Mouse (Mus musculus) neural tube, embryonic 15.5 days (tissue): ENCODE measurements around the gene 5031439G07Rik. TPM values are rescaled to one million over a fixed set of nuclear protein-coding genes. Genes with fewer than 3 reads are reported as not detected.

Source experiments
- ATAC-seq: fragments of 200-750 bp; cut with Nextera tagmentation; 2 replicates; pipeline ENCODE4 v1.8.0; 2017; ENCODE audit warnings: mild to moderate bottlenecking, moderate TSS enrichment, moderate library complexity; ENCODE audit not compliant: low FRiP score
- H3K27ac ChIP-seq: fragments of 300-500 bp; sonication (generic); replicated peaks from 2 replicates; pipeline ENCODE4 v1.5.1; 2015; ENCODE audit warnings: mild to moderate bottlenecking, inconsistent platforms
- H3K27me3 ChIP-seq: fragments of 300-500 bp; sonication (generic); replicated peaks from 2 replicates; pipeline ENCODE4 v1.6.1; 2015; ENCODE audit warnings: inconsistent platforms
- H3K36me3 ChIP-seq: fragments of 300-500 bp; sonication (generic); 2 replicates; pipeline ENCODE4 v1.6.1; 2015; ENCODE audit warnings: inconsistent platforms
- H3K4me1 ChIP-seq: fragments of 300-500 bp; sonication (generic); 2 replicates; pipeline ENCODE4 v1.6.1; 2015; ENCODE audit warnings: inconsistent platforms
- H3K4me2 ChIP-seq: fragments of 300-500 bp; sonication (generic); 2 replicates; pipeline ENCODE4 v1.6.1; 2015; ENCODE audit warnings: inconsistent platforms, mild to moderate bottlenecking, moderate library complexity
- H3K4me3 ChIP-seq: fragments of 300-500 bp; sonication (generic); replicated peaks from 2 replicates; pipeline ENCODE4 v1.5.1; 2015; ENCODE audit warnings: mild to moderate bottlenecking, inconsistent platforms
- H3K9ac ChIP-seq: fragments of 300-500 bp; sonication (generic); replicated peaks from 2 replicates; pipeline ENCODE4 v1.6.1; 2015; ENCODE audit warnings: mild to moderate bottlenecking, inconsistent platforms
- H3K9me3 ChIP-seq: fragments of 300-500 bp; sonication (generic); replicated peaks from 2 replicates; pipeline ENCODE4 v1.6.1; 2016; ENCODE audit warnings: inconsistent platforms
- WGBS: fragments of 180-500 bp; shearing (Covaris S2); methylation state at CpG from one replicate; pipeline ENCODE4 v1.1.7; 2015; ENCODE audit warnings: mixed read lengths; 5-methylcytosine and 5-hydroxymethylcytosine counted together
- polyA plus RNA-seq: library from polyadenylated mRNA; unstranded; fragments of >200 nt; fragmentation: Nextera tagmentation; extraction: Ambion mirVana; gene quantifications from 2 replicates; pipeline ENCODE4 v1.2.1, GENCODE M21; 2015

The 5031439G07Rik gene
- polyA plus RNA-seq, 1 experiment from 2014 or later, result 24.9 TPM

GRCm38 (mm10) chr15:84968534-84968933 is 19.8 kb downstream of the 5031439G07Rik start:
- 94% methylated on average over 4 of the region's 4 CpGs for WGBS
- H3K4me3 ChIP-seq, result no peak overlapping the region

DNA sequence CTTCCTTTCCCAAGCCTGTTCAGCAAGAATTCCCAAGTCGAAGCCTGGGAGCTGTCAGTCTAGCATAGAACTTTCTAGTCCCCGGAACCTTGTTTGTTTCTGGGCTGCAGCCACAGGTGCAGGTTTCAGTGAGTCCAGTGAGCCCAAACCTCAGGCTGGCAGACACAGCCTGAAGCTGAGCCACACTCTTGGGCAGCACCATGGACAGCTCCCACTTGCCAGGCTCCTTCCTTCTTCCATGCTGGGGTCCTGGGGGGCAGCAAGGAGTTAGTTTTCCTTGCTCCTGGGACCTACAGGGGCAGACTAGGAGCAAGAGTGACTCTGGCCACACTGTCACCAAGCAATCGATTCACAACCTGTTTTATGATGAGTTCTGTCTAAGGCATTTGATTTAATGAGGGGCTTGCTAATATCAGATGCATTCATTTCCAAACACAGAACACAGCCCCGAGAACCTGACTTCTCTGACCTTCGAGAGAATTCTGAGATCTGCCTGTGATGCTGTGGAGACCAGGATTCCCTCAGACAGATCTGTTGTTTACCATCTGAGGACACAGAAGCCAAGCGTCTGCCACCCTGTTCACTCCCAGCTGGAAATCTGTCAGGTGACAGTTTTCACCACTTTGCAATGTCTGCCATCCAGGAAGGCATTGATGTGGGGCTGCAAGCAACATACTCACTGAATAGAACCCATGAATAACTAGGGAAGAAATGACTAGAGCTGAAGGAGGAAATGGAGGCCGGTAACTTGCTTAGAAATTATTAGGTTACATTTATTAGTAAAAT is 22.6 kb downstream of the 5031439G07Rik start:
- Histone ChIP-seq H3K27ac (no peak overlapping the region), H3K4me1 (peaks cover 15% of the 10 kb centered on the region), H3K9me3 (no peaks in the 10 kb centered on the region), H3K27me3 (no peaks in the 10 kb centered on the region), H3K36me3 (0 out of 2 replicates have a peak, but pooled peaks cover 5% of the 10 kb centered on the region), H3K4me2 (no peak overlapping the region), H3K9ac (no peak overlapping the region), H3K4me3 (no peak overlapping the region)
- WGBS, result 64% methylated on average over 7 of the region's 7 CpGs
- ATAC-seq, result no peak

More at GRCm38 (mm10) chr15:84968534-84968933, 19.8 kb downstream of the 5031439G07Rik start:
- H3K4me1 ChIP-seq, result peaks cover 21% of the 10 kb centered on the region
- H3K36me3 ChIP-seq, result 0 out of 2 replicates have a peak, but pooled peaks cover 5% of the 10 kb centered on the region
- H3K9ac ChIP-seq, result no peak overlapping the region
- H3K4me2 ChIP-seq, result no peak overlapping the region
- no peak for ATAC-seq
- no peaks in the 10 kb centered on the region for H3K9me3 ChIP-seq
- H3K27ac ChIP-seq, result no peak overlapping the region
- no peaks in the 10 kb centered on the region for H3K27me3 ChIP-seq

- H3K4me1 ChIP-seq, result peaks cover 25% of the 10 kb centered on the region
- no peak for ATAC-seq
- no peak overlapping the region for H3K9ac ChIP-seq
- H3K36me3 ChIP-seq, result no peaks in the 10 kb centered on the region
- H3K9me3 ChIP-seq, result no peaks in the 10 kb centered on the region
- no peak overlapping the region for H3K27ac ChIP-seq
- H3K4me2 ChIP-seq, result no peak overlapping the region
- H3K27me3 ChIP-seq, result no peaks in the 10 kb centered on the region
- no peak overlapping the region for H3K4me3 ChIP-seq
- 81% methylated on average over 5 of the region's 5 CpGs for WGBS
Observed at GRCm38 (mm10) chr15:84964771-84965170, 23.6 kb downstream of the 5031439G07Rik start.

- Histone ChIP-seq H3K9me3 (no peaks in the 10 kb centered on the region), H3K4me2 (no peak overlapping the region), H3K4me3 (no peak overlapping the region), H3K27ac (no peak overlapping the region), H3K27me3 (no peaks in the 10 kb centered on the region), H3K9ac (no peak overlapping the region), H3K4me1 (peaks cover 47% of the 10 kb centered on the region), H3K36me3 (no peaks in the 10 kb centered on the region)
- ATAC-seq, result no peak
- 61% methylated on average over 2 of the region's 2 CpGs for WGBS
Observed at GRCm38 (mm10) chr15:84962518-84962917, 25.8 kb downstream of the 5031439G07Rik start.

GRCm38 (mm10) chr15:84960692-84961091 is 27.7 kb downstream of the 5031439G07Rik start:
- Histone ChIP-seq H3K4me1 (peaks cover 49% of the 10 kb centered on the region), H3K27me3 (no peaks in the 10 kb centered on the region), H3K36me3 (peaks cover 6% of the 10 kb centered on the region), H3K9ac (0 out of 2 replicates have a peak overlapping the region, but pooled peaks have one; percentile 32), H3K27ac (peak overlapping the region; percentile 80), H3K9me3 (no peaks in the 10 kb centered on the region), H3K4me3 (peak overlapping the region; percentile 21; the same call in 1 of the 2 replicates), H3K4me2 (peak overlapping the region; percentile 46)
- WGBS, result 22% methylated on average over 7 of the region's 8 CpGs
- ATAC-seq, result peak; percentile 56; the same call in 1 of the 2 replicates

GRCm38 (mm10) chr15:84959891-84960290 is 28.5 kb downstream of the 5031439G07Rik start:
- 90% methylated on average over 6 of the region's 6 CpGs for WGBS
- peak overlapping the region; percentile 80; the same call in 1 of the 2 replicates for H3K27ac ChIP-seq
- H3K4me3 ChIP-seq, result no peak overlapping the region
- H3K9me3 ChIP-seq, result no peaks in the 10 kb centered on the region
- H3K27me3 ChIP-seq, result no peaks in the 10 kb centered on the region
- ATAC-seq, result no peak
- H3K9ac ChIP-seq, result peak overlapping the region; percentile 32; the same call in 1 of the 2 replicates
- H3K4me1 ChIP-seq, result peaks cover 42% of the 10 kb centered on the region
- peak overlapping the region; percentile 46 for H3K4me2 ChIP-seq
- peaks cover 14% of the 10 kb centered on the region for H3K36me3 ChIP-seq

DNA sequence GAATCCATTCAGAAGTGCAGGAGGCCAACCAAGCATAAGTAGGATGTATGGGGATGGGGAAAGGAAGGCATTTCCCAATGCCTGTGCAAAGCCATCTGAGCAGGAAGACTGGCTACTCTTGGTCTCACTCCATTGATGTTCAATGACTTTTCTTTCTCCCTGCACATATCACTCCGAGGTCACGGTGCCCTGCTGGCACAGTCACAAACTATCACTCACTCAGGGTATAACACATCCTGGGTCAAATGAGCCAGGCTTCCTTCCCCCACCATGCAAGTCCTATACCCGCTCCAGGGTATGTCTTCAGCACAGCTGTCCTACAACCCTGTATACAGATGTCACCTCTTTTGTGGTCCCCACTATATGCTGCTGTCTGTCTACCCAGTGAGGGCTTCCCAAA is 30.0 kb downstream of the 5031439G07Rik start:
- Histone ChIP-seq H3K27ac (0 out of 2 replicates have a peak overlapping the region, but pooled peaks have one; percentile 45), H3K4me2 (no peak overlapping the region), H3K4me1 (peaks cover 40% of the 10 kb centered on the region), H3K27me3 (no peaks in the 10 kb centered on the region), H3K9ac (no peak overlapping the region; the same call in 1 of the 2 replicates), H3K4me3 (no peak overlapping the region), H3K36me3 (peaks cover 29% of the 10 kb centered on the region), H3K9me3 (no peaks in the 10 kb centered on the region)
- no peak for ATAC-seq
- WGBS, result 79% methylated on average over 3 of the region's 3 CpGs

DNA sequence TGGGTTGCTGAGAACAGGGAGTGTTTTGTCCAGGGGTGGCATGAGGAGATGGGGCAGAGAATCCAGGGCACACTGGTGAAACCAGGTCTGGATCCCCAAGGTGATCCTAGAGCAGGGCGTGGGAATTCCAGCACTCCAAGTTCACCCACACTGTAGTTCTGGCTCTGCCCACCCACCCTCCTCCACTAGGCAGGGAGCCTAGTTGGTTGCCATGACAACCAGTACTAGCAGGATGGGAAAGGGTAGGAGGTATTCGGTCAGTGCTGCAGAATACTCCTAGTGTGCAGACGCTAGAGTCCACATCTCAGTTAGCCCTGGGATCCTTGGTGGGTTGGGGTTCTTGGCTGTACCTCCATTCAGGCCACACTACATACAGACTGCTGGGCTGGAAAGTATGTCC is 30.5 kb downstream of the 5031439G07Rik start:
- WGBS, result 14% methylated on average over 3 of the region's 3 CpGs
- Histone ChIP-seq H3K9ac (no peak overlapping the region), H3K27me3 (no peaks in the 10 kb centered on the region), H3K4me2 (no peak overlapping the region), H3K4me1 (peaks cover 40% of the 10 kb centered on the region), H3K4me3 (no peak overlapping the region), H3K36me3 (peaks cover 34% of the 10 kb centered on the region), H3K27ac (peak overlapping the region; percentile 48; the same call in 1 of the 2 replicates), H3K9me3 (no peaks in the 10 kb centered on the region)
- ATAC-seq, result peak; percentile 68; the same call in 1 of the 2 replicates

GRCm38 (mm10) chr15:84953259-84953658 is 35.1 kb downstream of the 5031439G07Rik start:
- peaks cover 10% of the 10 kb centered on the region for H3K4me1 ChIP-seq
- H3K9me3 ChIP-seq, result no peaks in the 10 kb centered on the region
- no peak overlapping the region for H3K27ac ChIP-seq
- no peak overlapping the region for H3K9ac ChIP-seq
- H3K27me3 ChIP-seq, result no peaks in the 10 kb centered on the region
- peaks cover 78% of the 10 kb centered on the region for H3K36me3 ChIP-seq
- 93% methylated on average over 11 of the region's 11 CpGs for WGBS
- H3K4me3 ChIP-seq, result no peak overlapping the region
- ATAC-seq, result no peak
- no peak overlapping the region for H3K4me2 ChIP-seq

- Histone ChIP-seq H3K9me3 (no peaks in the 10 kb centered on the region), H3K4me2 (no peak overlapping the region), H3K4me1 (no peaks in the 10 kb centered on the region), H3K27me3 (no peaks in the 10 kb centered on the region), H3K27ac (no peak overlapping the region), H3K36me3 (peaks cover 78% of the 10 kb centered on the region), H3K9ac (no peak overlapping the region), H3K4me3 (no peak overlapping the region)
- no peak for ATAC-seq
- 91% methylated on average over 4 of the region's 4 CpGs for WGBS
Observed at GRCm38 (mm10) chr15:84950053-84950452, 38.3 kb downstream of the 5031439G07Rik start.

- ATAC-seq, result no peak
- no peaks in the 10 kb centered on the region for H3K9me3 ChIP-seq
- H3K4me1 ChIP-seq, result no peaks in the 10 kb centered on the region
- H3K36me3 ChIP-seq, result peaks cover 70% of the 10 kb centered on the region
- H3K9ac ChIP-seq, result no peak overlapping the region
- H3K4me3 ChIP-seq, result no peak overlapping the region
- 89% methylated on average over 14 of the region's 14 CpGs for WGBS
- no peaks in the 10 kb centered on the region for H3K27me3 ChIP-seq
- H3K27ac ChIP-seq, result no peak overlapping the region
- no peak overlapping the region for H3K4me2 ChIP-seq
Observed at GRCm38 (mm10) chr15:84948990-84949389, 39.4 kb downstream of the 5031439G07Rik start.

DNA sequence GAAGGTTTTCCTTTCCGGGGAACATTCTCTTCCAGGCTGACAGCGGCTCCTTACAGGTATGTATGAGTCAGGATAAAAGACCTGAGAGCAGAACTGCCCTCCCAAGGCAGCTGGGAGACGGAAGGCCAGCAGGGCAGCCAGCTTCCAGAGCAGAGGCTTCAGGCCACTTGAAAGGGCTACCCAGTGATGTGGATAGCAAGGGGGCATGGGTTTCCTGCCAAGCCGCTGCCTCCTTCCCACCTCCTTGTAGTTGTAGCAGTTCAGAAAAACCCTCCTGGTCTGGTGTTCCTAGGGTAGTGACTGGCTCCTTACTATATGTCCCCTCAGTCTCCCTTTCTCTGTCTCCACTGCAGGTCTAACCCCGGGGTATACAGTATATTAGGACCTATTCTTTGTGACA is 44.0 kb downstream of the 5031439G07Rik start:
- 89% methylated on average over 5 of the region's 5 CpGs for WGBS
- Histone ChIP-seq H3K9me3 (no peaks in the 10 kb centered on the region), H3K27ac (no peak overlapping the region), H3K4me1 (no peaks in the 10 kb centered on the region), H3K4me2 (no peak overlapping the region), H3K27me3 (no peaks in the 10 kb centered on the region), H3K4me3 (no peak overlapping the region), H3K36me3 (peaks cover 56% of the 10 kb centered on the region), H3K9ac (no peak overlapping the region)
- no peak for ATAC-seq
